Mouse (Mus musculus): Measurements from ENCODE around the gene Adora3. TPM values are rescaled to one million over a fixed set of nuclear protein-coding genes. Genes with fewer than 3 reads are reported as not detected.

Gene Adora3
- polyA plus RNA-seq, 1 experiment from 2014 or later = not detected

GRCm38 (mm10) chr3:105892572-105893495 lies 22.2 kb downstream of the Adora3 start:
- 81% methylated on average over 19 of the region's 19 CpGs for WGBS
- Histone ChIP-seq H3K9ac (ENCODE audit: low read length) (no peak overlapping the region), H3K4me3 (ENCODE audit: low read depth, low read length) (no peak overlapping the region), H3K4me2 (ENCODE audit: low read length) (no peak overlapping the region), H3K9me3 (ENCODE audit: control insufficient read depth, low read length) (no peaks in the 10 kb centered on the region), H3K27me3 (replicated peaks; ENCODE audit: control insufficient read depth, insufficient read depth, low read length) (no peaks in the 10 kb centered on the region), H3K27ac (ENCODE audit: low read depth) (0 out of 2 replicates have a peak overlapping the region, but pooled peaks have one; percentile 17), H3K4me1 (replicated peaks; ENCODE audit: control insufficient read depth, insufficient read depth, low read length) (peaks cover 25% of the 10 kb centered on the region), H3K36me3 (ENCODE audit: control insufficient read depth, insufficient read depth, low read length) (no peaks in the 10 kb centered on the region)
- ATAC-seq (replicated peaks; ENCODE audit: low FRiP score, low TSS enrichment, low read depth) = no peak
- peak; percentile 40 for DNase-seq (ENCODE audit: low spot score)

GRCm38 (mm10) chr3:105893941-105894391 lies 23.3 kb downstream of the Adora3 start:
- no peak overlapping the region for H3K4me3 ChIP-seq (ENCODE audit: low read depth, low read length)
- no peaks in the 10 kb centered on the region for H3K27me3 ChIP-seq (replicated peaks; ENCODE audit: control insufficient read depth, insufficient read depth, low read length)
- 0 out of 2 replicates have a peak, but pooled peaks have one; percentile 19 for ATAC-seq (replicated peaks; ENCODE audit: low FRiP score, low TSS enrichment, low read depth)
- peak overlapping the region; percentile 33; the same call in 1 of the 2 replicates for H3K27ac ChIP-seq (ENCODE audit: low read depth)
- H3K4me2 ChIP-seq (ENCODE audit: low read length) = no peak overlapping the region
- H3K4me1 ChIP-seq (replicated peaks; ENCODE audit: control insufficient read depth, insufficient read depth, low read length) = peaks cover 25% of the 10 kb centered on the region
- no peak overlapping the region for H3K9ac ChIP-seq (ENCODE audit: low read length)
- 45% methylated on average over 6 of the region's 6 CpGs for WGBS
- DNase-seq (ENCODE audit: low spot score) = peak; percentile 49
- H3K36me3 ChIP-seq (ENCODE audit: control insufficient read depth, insufficient read depth, low read length) = no peaks in the 10 kb centered on the region
- H3K9me3 ChIP-seq (ENCODE audit: control insufficient read depth, low read length) = no peaks in the 10 kb centered on the region

- 69% methylated on average over 23 of the region's 23 CpGs for WGBS
- Histone ChIP-seq H3K4me3 (ENCODE audit: low read depth, low read length) (no peak overlapping the region), H3K9ac (ENCODE audit: low read length) (no peak overlapping the region), H3K4me2 (ENCODE audit: low read length) (no peak overlapping the region), H3K4me1 (replicated peaks; ENCODE audit: control insufficient read depth, insufficient read depth, low read length) (peaks cover 25% of the 10 kb centered on the region), H3K9me3 (ENCODE audit: control insufficient read depth, low read length) (no peaks in the 10 kb centered on the region), H3K36me3 (ENCODE audit: control insufficient read depth, insufficient read depth, low read length) (no peaks in the 10 kb centered on the region), H3K27ac (ENCODE audit: low read depth) (no peak overlapping the region; the same call in 1 of the 2 replicates), H3K27me3 (replicated peaks; ENCODE audit: control insufficient read depth, insufficient read depth, low read length) (no peaks in the 10 kb centered on the region)
- peak; percentile 88 for DNase-seq (ENCODE audit: low spot score)
- ATAC-seq (replicated peaks; ENCODE audit: low FRiP score, low TSS enrichment, low read depth) = peak; percentile 65
Measured at GRCm38 (mm10) chr3:105894601-105895592, 24.2 kb downstream of the Adora3 start.

GRCm38 (mm10) chr3:105896811-105897210 lies 26.2 kb downstream of the Adora3 start:
- Histone ChIP-seq H3K9ac (ENCODE audit: low read length) (no peak overlapping the region), H3K4me1 (replicated peaks; ENCODE audit: control insufficient read depth, insufficient read depth, low read length) (peaks cover 19% of the 10 kb centered on the region; the same call in 1 of the 2 replicates), H3K4me2 (ENCODE audit: low read length) (no peak overlapping the region), H3K9me3 (ENCODE audit: control insufficient read depth, low read length) (no peaks in the 10 kb centered on the region), H3K27me3 (replicated peaks; ENCODE audit: control insufficient read depth, insufficient read depth, low read length) (no peaks in the 10 kb centered on the region), H3K27ac (ENCODE audit: low read depth) (no peak overlapping the region), H3K4me3 (ENCODE audit: low read depth, low read length) (no peak overlapping the region), H3K36me3 (ENCODE audit: control insufficient read depth, insufficient read depth, low read length) (no peaks in the 10 kb centered on the region)
- ATAC-seq (replicated peaks; ENCODE audit: low FRiP score, low TSS enrichment, low read depth) (no peak), DNase-seq (ENCODE audit: low spot score) (no peak)
- 81% methylated on average over 3 of the region's 3 CpGs for WGBS

- no peaks in the 10 kb centered on the region for H3K36me3 ChIP-seq (ENCODE audit: control insufficient read depth, insufficient read depth, low read length)
- no peaks in the 10 kb centered on the region for H3K27me3 ChIP-seq (replicated peaks; ENCODE audit: control insufficient read depth, insufficient read depth, low read length)
- H3K4me3 ChIP-seq (ENCODE audit: low read depth, low read length) = no peak overlapping the region
- WGBS = 83% methylated on average over 2 of the region's 2 CpGs
- H3K9me3 ChIP-seq (ENCODE audit: control insufficient read depth, low read length) = no peaks in the 10 kb centered on the region
- H3K9ac ChIP-seq (ENCODE audit: low read length) = no peak overlapping the region
- no peak overlapping the region for H3K27ac ChIP-seq (ENCODE audit: low read depth)
- ATAC-seq (replicated peaks; ENCODE audit: low FRiP score, low TSS enrichment, low read depth) = no peak
- H3K4me1 ChIP-seq (replicated peaks; ENCODE audit: control insufficient read depth, insufficient read depth, low read length) = peaks cover 18% of the 10 kb centered on the region; the same call in 1 of the 2 replicates
- no peak overlapping the region for H3K4me2 ChIP-seq (ENCODE audit: low read length)
- DNase-seq (ENCODE audit: low spot score) = no peak
Measured at GRCm38 (mm10) chr3:105898325-105898724, 27.7 kb downstream of the Adora3 start.

- no peaks in the 10 kb centered on the region for H3K27me3 ChIP-seq (replicated peaks; ENCODE audit: control insufficient read depth, insufficient read depth, low read length)
- ATAC-seq (replicated peaks; ENCODE audit: low FRiP score, low TSS enrichment, low read depth) = no peak
- 89% methylated on average over 11 of the region's 11 CpGs for WGBS
Measured at GRCm38 (mm10) chr3:105898861-105899260, 28.2 kb downstream of the Adora3 start.

GRCm38 (mm10) chr3:105899394-105900147 lies 28.9 kb downstream of the Adora3 start:
- Histone ChIP-seq H3K9ac (ENCODE audit: low read length) (no peak overlapping the region), H3K4me1 (replicated peaks; ENCODE audit: control insufficient read depth, insufficient read depth, low read length) (peaks cover 10% of the 10 kb centered on the region; the same call in 1 of the 2 replicates), H3K9me3 (ENCODE audit: control insufficient read depth, low read length) (no peaks in the 10 kb centered on the region), H3K4me3 (ENCODE audit: low read depth, low read length) (no peak overlapping the region), H3K4me2 (ENCODE audit: low read length) (no peak overlapping the region), H3K36me3 (ENCODE audit: control insufficient read depth, insufficient read depth, low read length) (no peaks in the 10 kb centered on the region), H3K27ac (ENCODE audit: low read depth) (no peak overlapping the region), H3K27me3 (replicated peaks; ENCODE audit: control insufficient read depth, insufficient read depth, low read length) (no peaks in the 10 kb centered on the region)
- DNase-seq (ENCODE audit: low spot score) (peak; percentile 92), ATAC-seq (replicated peaks; ENCODE audit: low FRiP score, low TSS enrichment, low read depth) (peak; percentile 51; the same call in 1 of the 2 replicates)
- 40% methylated on average over 8 of the region's 8 CpGs for WGBS

More at GRCm38 (mm10) chr3:105898861-105899260, 28.2 kb downstream of the Adora3 start:
- Histone ChIP-seq H3K27ac (ENCODE audit: low read depth) (no peak overlapping the region), H3K36me3 (ENCODE audit: control insufficient read depth, insufficient read depth, low read length) (no peaks in the 10 kb centered on the region), H3K4me1 (replicated peaks; ENCODE audit: control insufficient read depth, insufficient read depth, low read length) (peaks cover 15% of the 10 kb centered on the region; the same call in 1 of the 2 replicates), H3K9ac (ENCODE audit: low read length) (no peak overlapping the region), H3K4me3 (ENCODE audit: low read depth, low read length) (no peak overlapping the region), H3K9me3 (ENCODE audit: control insufficient read depth, low read length) (no peaks in the 10 kb centered on the region), H3K4me2 (ENCODE audit: low read length) (no peak overlapping the region)
- no peak for DNase-seq (ENCODE audit: low spot score)

All from intestine, embryonic 14.5 days (tissue).